Mouse (Mus musculus): ENCODE data around the gene Fkbp15.
A peak's percentile ranks its signal among the peaks of the same experiment; 100 is the strongest.

Fkbp15 gene

DNA sequence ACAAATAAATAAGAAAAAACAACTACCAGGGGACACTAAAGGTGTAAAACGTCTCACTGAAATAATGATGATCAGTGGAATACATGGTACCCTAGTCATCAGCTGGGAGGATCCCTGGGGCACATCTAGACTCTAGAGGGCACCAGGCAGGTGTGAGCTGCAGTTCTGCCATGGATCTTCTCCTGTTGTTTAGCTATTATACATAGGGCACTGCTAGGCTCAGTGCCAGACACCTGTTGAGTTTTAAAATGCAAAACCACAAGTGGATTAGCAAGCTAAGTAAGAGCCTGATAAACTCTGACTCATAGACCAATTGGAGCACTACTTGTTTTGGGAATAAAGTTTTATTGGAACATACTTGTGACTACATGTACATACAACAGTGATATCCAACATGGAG lies 42.1 kb downstream of the Fkbp15 start:
- no peak for DNase-seq (ENCODE audit: low spot score)

DNA sequence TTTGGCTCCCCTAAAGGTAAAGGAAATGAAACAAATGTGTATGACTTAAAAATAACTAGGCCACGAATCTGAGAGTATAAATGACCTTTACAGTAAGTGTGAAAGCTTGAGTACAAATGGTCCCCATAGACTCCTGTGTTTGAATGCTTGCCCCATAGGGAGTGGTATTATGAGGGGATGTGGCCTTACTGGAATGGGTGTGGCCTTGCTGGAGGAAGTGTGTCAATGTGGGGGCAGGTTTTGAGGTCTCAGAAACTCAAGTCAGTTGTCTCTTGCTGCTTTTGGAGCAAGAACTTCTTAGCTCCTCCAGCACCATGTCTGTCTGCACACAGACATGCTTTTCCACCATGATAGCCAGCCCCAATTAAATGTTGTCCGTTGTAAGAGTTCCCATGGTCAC lies 43.9 kb downstream of the Fkbp15 start:
- no peak for DNase-seq (ENCODE audit: low spot score)

DNA sequence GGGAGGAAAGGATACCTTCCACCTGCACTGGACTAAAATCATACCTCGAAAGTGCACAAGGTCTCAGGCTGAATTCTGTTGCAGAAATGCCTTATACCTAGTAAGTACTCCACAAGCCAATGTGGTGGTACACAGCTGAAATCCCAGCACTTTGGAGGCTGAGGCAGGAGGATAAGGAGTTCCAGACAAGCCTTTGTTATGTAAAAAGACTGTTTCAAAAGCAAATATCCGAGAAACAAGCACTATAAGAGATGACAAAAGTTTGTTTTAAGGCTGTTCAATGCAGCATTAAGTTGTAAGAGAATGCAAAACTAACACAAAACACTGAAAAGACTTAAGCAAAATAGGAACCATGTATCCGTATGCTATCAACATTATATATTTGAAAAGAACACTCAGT lies 45.8 kb downstream of the Fkbp15 start:
- DNase-seq (ENCODE audit: low spot score), result no peak

DNA sequence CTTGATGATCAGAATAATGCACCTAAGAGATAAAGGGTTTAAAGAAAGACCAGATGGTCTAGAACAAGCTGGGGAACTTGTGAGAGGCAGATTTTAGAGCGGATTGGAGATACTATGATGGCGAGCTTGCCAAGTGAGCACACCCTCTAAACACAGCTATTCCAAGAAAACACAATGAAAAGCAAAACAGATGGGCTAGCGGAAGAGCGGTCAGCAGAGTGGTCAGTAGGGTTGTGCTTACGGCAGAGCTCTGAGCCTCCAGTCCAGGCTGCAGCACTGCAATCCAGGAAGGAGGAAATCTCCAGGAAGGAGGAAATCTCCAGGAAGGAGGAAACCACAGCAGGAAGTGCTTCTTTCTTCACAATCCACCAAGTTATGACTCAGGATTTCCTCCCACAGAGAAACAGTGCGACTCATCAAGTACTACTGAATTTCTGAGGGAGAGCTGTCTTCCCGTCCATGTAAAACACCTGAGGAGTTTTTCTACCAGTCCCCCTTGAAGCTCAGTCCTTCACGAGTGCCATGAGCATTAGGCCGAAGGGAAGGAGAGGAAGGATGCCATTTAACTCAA lies 46.6 kb downstream of the Fkbp15 start:
- DNase-seq (ENCODE audit: low spot score), result no peak

DNA sequence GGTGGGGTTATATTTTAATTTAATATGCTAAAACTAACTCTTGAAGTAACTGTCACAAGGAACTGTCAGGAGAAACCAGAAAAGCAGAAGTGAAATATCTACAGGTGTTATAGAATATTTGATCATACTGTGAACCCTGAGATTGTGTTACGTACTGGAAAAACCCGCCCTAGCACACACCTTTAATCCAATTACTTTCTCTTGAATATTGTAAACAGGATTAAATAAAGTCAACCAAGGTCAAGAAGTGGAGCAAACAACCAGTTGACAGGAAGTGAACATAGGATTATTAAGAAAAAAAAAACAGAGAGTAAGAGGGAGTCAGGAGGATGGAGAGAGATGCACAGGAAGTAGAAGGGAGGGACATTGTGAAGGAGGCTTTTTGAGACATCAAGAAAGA lies 47.5 kb downstream of the Fkbp15 start:
- no peak for DNase-seq (ENCODE audit: low spot score)

DNA sequence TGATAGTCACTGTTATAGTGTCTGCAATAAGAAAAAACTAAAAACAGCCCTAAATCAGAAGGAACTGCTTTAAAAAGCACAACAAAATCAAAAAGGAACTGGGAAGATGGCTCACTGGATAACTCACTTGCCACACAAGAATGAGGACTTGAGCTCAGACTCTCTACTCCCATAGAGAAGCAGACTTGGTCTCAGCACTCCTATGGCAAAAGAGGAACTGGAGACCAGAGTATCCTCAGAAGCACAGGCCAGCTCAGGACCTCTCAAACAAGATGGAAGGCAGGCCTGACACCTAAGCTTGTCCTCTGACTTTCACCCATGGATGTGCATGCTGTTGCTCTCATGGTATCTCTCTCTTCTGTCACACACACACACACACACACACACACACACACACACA lies 51.9 kb downstream of the Fkbp15 start:
- no peak for DNase-seq (ENCODE audit: low spot score)

DNA sequence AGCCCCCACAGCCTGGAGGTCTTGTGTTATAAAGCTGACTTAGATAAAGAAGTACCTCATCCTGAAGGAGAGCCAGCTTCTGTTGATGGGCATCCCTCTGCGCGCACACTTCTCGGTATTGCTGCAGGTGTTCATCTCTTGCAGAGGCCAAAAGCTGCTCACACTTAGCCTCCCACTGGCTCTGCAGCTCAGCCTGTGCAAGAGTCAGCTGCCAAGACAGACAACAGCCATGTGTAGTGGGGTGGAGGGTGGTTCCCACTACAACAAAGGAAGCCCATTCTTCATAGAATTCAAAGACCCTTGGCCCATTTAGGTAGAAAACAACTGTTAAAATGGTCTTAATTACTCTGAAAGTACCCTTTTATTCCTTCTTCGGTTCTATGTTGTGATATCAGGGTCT lies 53.5 kb downstream of the Fkbp15 start:
- DNase-seq (ENCODE audit: low spot score), result no peak

DNA sequence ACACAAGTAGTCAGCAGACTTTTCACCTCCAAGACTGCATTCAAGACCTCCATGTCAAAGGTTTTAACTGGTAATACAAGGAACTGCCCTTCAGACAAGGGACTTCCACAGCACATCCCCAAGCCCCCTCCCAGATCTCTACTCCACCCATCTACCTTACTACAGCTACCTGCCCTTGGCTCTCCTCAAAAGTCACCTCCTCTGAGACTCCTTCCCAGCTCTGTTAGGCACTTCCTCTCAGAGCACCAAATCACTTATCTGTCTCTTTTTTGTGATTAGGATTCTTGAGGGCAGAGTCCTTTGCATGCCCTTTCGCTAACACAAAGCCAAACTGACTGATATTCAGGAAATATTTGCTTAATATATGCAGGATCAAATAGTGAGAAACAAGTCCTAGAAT lies 54.0 kb downstream of the Fkbp15 start:
- DNase-seq (ENCODE audit: low spot score), result no peak

DNA sequence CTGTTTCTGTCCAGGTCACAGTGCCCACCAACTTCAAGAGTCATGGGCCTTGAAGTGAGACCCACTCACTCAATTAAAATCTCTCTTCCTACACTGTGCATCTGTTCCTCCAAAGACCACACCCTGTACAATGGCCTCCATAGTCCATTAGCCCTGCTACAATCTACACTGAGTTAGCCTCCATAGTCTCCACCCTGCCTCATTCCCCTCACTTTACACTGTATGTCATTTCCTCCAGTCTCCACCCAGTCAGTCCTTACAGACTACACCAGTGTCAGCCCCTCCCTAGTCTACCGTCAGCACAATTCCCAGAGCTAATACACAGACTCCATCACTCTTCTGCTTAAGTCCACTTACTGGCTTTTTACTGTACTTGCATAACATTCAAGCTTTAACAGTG lies 57.1 kb downstream of the Fkbp15 start:
- no peak for DNase-seq (ENCODE audit: low spot score)

DNA sequence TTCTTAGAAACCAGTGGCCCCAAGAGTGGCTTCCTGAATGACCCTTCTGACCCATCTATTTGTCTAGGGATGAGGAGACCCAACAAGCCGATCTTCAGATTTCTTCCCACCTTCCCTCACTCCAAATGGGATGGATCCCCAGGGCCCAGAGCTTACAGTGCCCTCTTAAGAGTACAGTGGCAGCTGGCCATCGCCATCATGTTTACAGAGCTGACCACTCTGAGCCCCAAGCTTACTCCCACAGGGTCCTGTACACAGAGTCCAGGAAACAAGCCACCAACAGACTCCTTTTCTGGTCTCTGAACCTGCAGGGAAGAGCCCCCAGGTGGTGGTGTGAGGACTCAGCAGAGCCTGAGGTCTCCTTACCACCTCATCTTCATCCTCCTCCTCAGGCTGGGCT lies 57.6 kb downstream of the Fkbp15 start:
- no peak for DNase-seq (ENCODE audit: low spot score)

DNA sequence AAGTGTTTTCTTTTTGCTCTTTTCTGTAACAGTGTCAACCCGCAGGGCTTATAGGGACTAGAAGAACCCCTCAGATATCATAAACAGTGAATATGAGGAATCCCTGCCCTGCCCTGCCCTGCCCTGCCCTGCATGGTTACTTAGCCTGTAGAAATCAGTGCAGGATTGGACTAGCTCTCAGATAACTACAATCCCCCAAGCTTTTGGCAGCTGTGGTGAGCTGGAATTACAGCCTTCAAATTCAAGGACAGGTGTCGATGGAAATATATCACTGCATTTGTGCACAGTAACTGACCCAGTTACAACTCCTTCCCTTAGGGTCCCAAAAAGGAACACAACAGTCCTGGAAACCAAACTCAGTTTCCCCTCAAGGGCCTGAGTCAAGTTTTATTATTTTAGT lies 60.3 kb downstream of the Fkbp15 start:
- DNase-seq (ENCODE audit: low spot score), result no peak

DNA sequence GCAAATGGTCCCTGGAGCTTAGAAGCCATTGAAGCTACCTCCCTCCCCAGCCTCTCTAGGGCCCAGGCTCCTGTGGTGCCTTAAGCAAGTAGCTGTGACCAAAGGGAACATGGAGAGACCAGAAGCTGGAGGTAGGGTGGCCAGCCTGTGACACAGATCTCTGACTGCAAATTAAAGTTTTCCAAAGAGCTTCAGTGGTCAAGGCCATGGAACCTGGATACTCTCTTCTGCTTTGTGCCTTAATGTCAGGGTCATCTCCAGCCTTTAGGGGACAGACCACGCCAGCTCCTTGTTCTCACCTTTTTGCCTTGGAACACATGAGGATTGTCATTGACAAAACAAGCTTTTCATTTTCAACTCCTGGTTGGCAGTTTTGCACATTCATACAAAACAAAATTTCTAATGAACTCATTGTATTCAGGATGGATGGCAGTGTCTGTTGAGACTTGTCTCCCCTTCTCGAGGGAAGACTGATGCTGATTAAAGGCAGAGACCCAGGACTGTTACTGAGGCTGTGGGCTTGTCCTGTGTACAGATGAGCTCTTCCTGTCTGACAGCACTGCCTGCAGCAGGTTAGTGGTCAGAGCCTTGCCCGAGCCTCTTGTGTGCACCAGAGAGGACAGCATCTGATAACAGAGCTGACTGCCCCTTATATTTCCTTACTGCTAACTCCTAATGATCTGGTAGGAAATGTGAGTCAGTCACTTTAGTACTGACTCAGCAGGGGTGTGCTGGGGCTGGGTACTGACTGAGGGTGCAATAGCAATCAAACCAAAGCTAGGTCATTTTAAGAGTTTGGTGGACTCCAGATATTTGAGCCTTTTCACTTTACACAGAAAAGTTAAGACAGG lies 62.8 kb downstream of the Fkbp15 start:
- no peak for DNase-seq (ENCODE audit: low spot score)

DNA sequence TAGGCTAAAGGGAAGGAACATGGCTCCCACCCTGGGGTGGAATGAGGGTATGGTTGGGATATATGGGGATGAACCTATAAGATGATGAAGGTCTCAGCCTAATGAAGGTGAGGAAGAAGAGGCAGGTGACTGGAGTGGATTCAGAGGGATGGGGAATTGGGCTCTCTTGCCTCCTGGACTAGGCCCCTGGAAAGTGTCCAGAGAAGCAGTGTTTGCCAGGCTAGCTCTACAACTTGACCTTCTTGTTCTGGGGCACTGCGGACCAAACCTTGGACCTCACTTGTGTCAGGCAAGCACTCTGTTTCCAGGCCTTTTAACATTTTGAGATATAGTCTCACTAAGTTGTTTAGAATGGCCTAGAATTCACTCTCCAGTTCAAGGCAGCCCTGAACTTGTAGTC lies 65.6 kb downstream of the Fkbp15 start:
- no peak for DNase-seq (ENCODE audit: low spot score)

DNA sequence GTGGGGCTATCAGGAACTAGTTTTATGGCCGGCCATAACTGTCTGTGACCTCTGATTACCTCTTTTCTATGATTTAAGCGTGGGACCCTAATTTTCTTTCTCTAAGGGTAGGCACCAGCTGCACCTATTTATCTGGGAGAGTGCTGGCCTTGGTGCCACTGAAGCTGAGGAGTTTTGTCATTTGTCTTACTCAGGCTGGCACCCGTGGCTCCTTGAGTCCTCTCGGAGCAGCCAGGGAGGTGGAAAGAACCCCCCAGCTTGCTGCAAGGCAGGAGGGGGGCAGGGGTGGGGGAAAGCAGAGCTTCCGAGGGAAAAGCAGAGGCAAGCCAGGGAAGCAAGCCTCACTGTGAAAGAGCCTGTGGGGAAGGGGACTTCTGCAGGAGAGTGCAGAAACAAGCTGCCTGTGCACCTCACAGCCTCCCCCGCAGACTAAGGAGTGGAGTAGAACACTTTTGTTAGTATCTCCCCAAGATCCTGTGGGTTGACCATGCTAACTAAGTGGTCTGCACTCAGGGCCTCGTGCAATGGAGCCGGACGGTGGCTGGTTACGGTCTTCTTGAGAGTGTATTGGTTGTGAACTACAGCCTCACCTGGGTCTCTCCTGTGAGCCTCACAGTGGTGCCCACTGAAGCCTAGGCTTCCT lies 67.0 kb downstream of the Fkbp15 start:
- DNase-seq (ENCODE audit: low spot score), result no peak

DNA sequence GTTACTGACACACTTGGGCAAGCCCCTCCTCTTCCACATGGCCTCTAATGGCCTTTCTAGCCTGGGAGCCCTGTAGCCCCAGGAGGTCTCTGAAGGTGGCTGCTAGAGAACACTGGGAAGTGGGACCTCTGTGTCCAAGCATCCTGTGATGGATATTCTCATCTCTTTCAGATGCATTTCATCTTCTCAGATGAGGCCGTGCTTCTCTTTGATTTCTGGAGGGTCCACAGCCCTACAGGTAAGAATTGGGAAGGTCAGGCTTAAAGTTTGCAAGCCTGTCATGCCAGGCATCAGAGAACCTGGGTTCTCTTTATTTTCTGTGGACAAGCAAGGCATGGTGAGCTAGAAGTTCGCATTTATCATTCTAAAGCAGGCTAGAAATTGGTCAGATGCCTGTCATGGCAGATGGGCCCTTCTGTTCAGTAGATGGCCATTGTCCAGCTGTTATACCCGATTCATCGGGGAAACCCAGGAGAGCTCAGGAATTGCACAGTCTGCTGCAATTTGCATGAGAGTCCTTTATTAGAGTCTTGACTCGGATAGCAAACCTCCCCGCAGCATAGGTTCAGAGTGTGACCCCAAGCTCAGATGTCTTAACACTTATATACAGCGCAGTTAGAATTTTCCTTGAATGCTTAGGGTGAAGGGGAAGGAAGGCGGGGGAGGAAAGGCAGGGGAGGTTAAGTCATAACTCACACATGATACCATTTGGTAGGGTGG lies 67.7 kb downstream of the Fkbp15 start:
- no peak for DNase-seq (ENCODE audit: low spot score)

DNA sequence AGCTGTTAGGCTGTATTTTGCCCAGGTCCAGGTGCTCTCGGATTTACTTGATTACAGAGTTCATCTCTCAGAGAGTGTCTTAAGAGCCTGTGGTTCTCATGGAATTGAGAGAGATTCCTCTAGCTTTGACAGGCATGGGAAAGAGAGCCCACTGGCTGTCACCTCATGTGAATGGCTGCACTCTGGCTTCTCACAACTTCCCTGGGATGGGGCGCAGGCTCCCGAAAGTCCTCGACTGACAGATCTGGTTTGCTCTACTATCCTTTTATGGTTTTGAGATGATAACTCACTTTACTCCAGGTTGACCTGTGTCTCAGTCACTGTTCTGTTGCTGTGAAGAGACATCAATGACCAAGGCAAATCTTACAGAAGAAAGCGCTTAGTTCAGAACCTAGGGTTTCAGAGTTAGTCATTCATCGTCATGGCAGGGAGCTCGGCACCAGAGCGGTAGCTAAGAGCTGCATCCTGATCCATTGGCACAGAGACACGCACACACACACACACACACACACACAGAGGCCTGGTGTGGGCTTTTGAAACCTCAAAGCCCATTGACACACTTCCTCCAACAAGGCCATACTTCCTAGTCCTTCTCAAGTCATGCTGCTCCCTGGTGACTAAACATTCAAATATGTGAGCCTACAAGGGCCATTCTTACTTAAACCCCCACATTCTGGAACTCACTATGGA lies 69.4 kb downstream of the Fkbp15 start:
- DNase-seq (ENCODE audit: low spot score), result no peak

DNA sequence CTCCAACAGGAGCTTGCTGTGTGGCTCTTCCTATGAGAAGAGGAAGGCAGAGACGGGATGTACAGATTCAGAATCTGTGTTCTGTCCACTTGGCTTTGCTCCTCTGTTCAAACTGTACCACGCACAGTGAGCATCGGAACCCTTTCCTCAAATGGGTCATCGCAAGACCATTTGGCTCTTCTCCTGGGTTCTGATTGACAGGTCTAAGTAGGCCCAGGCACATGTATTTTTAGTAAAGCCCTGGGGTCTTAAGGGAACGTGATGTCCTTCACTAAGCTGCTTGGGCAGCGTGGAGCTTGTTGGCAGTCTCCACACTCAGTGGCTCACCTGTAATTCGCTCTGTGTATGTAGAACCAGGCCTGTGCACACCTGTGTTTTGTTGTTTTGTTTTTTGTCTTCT lies 71.1 kb downstream of the Fkbp15 start:
- DNase-seq (ENCODE audit: low spot score), result no peak

DNA sequence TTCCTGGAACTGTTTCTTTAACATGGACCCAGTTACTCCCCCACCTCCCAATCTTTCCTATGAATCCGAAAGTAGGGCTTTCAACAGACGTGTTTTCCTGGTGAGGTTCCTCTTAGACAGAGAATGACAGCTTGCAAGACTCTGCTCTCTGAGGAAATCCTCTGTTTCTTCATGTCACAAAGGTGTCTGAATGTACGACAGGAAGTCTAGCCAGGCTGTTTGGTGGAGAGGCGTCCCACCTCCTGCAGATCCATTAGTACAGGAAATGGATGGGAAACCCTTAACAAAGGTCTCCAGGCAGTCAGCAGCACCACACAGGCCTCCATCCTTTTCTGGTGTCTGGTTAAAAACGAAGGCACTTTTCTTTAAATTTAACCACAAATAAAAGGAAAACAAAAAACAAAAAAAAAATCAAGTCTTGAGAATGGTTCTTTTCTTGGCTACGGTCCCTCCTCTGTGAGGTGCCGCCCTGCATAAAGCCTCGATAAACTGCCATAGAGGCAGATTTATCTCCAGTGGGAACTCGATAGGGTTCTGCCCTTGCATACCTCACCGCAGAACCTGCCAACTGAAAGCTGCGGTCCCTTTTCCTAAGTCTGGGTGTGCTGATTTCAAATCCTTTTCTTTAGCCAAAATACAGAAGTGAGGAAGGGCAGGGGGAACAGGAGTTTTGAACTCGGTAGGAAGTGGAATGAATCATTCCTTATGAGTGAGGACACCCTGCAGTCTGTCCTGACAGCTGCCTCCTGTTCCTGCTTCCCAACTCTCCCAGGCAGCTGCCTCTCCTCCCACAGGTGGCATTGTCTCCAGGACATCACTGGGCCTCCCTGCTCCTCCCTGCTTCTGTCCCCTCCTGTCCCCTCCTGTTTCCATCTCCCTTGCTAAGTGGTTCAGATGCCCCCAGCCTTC lies 73.1 kb downstream of the Fkbp15 start:
- no peak for DNase-seq (ENCODE audit: low spot score)

DNA sequence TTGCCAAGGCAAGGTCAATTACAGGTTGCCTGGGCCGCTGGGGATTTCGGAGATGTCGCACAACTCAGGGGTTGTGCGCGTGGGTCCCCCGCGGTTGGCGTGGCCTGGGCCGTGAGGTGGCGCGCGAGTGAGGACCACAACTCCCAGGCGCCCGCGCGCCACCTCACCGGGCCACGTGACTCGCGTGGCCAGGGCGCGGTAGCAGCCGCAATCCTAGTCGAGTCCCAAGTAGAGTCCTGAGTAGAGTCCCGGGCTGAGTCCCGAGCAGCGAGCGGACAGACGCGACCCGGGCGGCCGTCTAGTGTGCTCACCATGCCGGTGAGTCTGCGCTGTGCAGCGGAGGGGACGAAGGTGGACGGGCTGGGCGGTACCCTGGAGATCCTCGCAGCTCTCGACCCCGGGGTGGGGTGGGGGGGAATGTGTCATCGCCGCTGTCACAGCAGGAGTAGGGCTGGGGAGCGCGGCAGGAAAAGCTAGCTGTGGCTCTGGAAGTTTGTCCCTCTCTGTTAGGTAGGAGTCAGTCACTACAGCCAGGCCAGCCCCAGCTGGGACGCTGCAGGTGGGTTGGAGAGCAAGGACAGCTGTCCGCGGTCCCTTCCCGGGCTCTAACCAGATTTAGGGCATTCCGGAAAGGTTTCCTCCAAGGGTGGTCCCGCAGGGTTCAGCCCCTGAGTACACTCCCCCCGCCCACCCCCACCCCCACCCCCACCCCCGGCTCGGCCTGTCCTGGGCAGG lies 73.9 kb downstream of the Fkbp15 start:
- peak; percentile 86 for DNase-seq (ENCODE audit: low spot score)

DNA sequence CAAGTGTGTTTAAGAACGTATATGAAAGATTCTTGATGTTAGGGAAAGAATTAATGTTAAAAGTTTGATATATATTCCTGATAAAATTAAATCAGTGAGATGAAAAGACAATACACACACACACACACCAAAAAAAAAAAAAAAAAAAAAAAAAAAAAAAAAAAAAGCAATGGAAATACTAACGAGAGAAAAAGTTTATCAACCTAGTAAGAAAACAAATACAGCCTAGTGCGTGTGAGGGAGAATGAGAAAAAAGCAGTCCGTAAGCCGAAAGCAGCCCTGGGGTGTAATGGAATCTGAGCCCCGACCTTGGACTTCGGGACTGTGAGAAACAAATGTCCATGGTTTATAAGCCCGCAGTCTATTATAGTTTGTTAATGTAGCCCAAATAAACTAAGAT lies 74.8 kb downstream of the Fkbp15 start:
- no peak for DNase-seq (ENCODE audit: low spot score)

DNA sequence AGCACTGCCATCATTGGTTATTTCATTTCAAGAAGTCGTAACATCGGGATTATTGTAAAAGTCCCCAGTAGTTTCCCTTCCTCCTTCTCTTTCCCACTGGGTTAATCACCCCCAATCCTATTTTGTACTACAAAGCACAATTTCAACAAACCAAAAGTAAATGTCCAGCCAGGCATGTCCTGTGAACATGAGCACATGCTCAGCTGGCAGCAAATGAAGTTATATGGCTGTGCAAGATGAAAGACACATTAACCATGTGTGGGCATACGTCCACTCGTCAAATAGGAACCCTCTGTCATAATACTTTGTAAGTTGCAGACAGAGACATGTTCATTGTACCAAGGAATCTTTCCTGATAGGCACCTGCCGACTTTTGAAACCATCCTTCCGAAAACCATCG lies 77.4 kb downstream of the Fkbp15 start:
- DNase-seq (ENCODE audit: low spot score), result no peak

Measured in layer of hippocampus, adult 11-12 months (tissue).